Mouse (Mus musculus): ENCODE results near the gene Plekho2. TPM values are rescaled to one million over a fixed set of nuclear protein-coding genes. Genes with fewer than 3 reads are reported as not detected.

The Plekho2 gene
- total and polyA plus RNA-seq, 3 experiments: 7.9 to 33.8 (median 13.9) TPM

- H3K9me3 ChIP-seq (replicated peaks; ENCODE audit: low read length): no peaks in the 10 kb centered on the region
- H3K4me1 ChIP-seq (ENCODE audit: control insufficient read depth in 1 of 2, insufficient read depth in 2 of 2): peaks cover 29 to 81% of the 10 kb centered on the region in 2 experiments
- H3K27ac ChIP-seq (ENCODE audit: insufficient read depth, low read depth): no peak overlapping the region
- dilution Hi-C loops (cut with MboI; ENCODE audit: extremely low pct_ligation_motif_present, extremely low pct_unique_long_range_greater_than_20kb, low sequenced_read_pairs) (no loop called here), in situ Hi-C loops (cut with MboI; ENCODE audit: low pct_ligation_motif_present, low pct_unique_long_range_greater_than_20kb, low sequenced_read_pairs) (no loop called here)
- no peak for DNase-seq (ENCODE audit: extremely low read depth)
- no peak overlapping the region for H3K4me2 ChIP-seq (ENCODE audit: insufficient read depth, low read depth, poor library complexity, severe bottlenecking)
- no peak for TF ChIP-seq MYC (IDR thresholded peaks at IDR 0.05; ENCODE audit: low read depth, low read length)
- no peak for TF ChIP-seq SMC3 (IDR thresholded peaks at IDR 0.05; ENCODE audit: low read depth, low read length)
- no peak for TF ChIP-seq BHLHE40 (IDR thresholded peaks at IDR 0.05; ENCODE audit: low read depth, low read length)
- no peak for TF ChIP-seq USF1 (IDR thresholded peaks at IDR 0.05; ENCODE audit: low read depth, low read length)
- TF ChIP-seq PAX5 (IDR thresholded peaks at IDR 0.05; ENCODE audit: low read length): no peak
- no peak for TF ChIP-seq E2F4 (IDR thresholded peaks at IDR 0.05; ENCODE audit: insufficient replicate concordance, low read depth, low read length)
- no peak for TF ChIP-seq MAX (IDR thresholded peaks at IDR 0.05; ENCODE audit: low read length)
- H3K79me2 ChIP-seq (replicated peaks; ENCODE audit: control insufficient read depth, extremely low read depth, insufficient read depth, poor library complexity, severe bottlenecking): no peaks in the 10 kb centered on the region
- no peak overlapping the region for H3K9ac ChIP-seq (ENCODE audit: insufficient read depth, low read depth)
- no peaks in the 10 kb centered on the region for H3K36me3 ChIP-seq (replicated peaks in 1 of 2; ENCODE audit: control insufficient read depth in 1 of 2, insufficient read depth in 1 of 2, low read length in 1 of 2)
- no peak overlapping the region for H3K4me3 ChIP-seq (replicated peaks in 1 of 3; ENCODE audit: low read depth in 2 of 3, low read length in 2 of 3, poor library complexity in 1 of 3)
- no peaks in the 10 kb centered on the region for H3K27me3 ChIP-seq (replicated peaks)
These were observed 33.5 kb downstream of the Plekho2 start for GRCm38 (mm10) chr9:65546413-65546695.

- peaks cover 24 to 81% of the 10 kb centered on the region in 2 experiments for H3K4me1 ChIP-seq (ENCODE audit: control insufficient read depth in 1 of 2, insufficient read depth in 2 of 2)
- dilution Hi-C loops (cut with MboI; ENCODE audit: extremely low pct_ligation_motif_present, extremely low pct_unique_long_range_greater_than_20kb, low sequenced_read_pairs): no loop called here
- TF ChIP-seq RCOR1 (conservative IDR thresholded peaks at IDR 0.05; ENCODE audit: low read depth, low read length): no peak
- 0 out of 2 replicates have a peak, but pooled peaks have one; percentile 39 for TF ChIP-seq MYC (IDR thresholded peaks at IDR 0.05; ENCODE audit: low read depth, low read length)
- TF ChIP-seq BHLHE40 (IDR thresholded peaks at IDR 0.05; ENCODE audit: low read depth, low read length): peak; percentile 90
- TF ChIP-seq E2F4 (IDR thresholded peaks at IDR 0.05; ENCODE audit: insufficient replicate concordance, low read depth, low read length): no peak
- no peak; the same call in 1 of the 2 replicates for TF ChIP-seq MAX (IDR thresholded peaks at IDR 0.05; ENCODE audit: low read length)
- no peak for TF ChIP-seq HCFC1 (IDR thresholded peaks at IDR 0.05; ENCODE audit: low read depth, low read length)
- no peak for TF ChIP-seq SMC3 (IDR thresholded peaks at IDR 0.05; ENCODE audit: low read depth, low read length)
- peak; percentile 72; the same call in 1 of the 2 replicates for TF ChIP-seq EP300 (IDR thresholded peaks at IDR 0.05; ENCODE audit: low read length)
- peak; percentile 72 for TF ChIP-seq ELF1 (IDR thresholded peaks at IDR 0.05; ENCODE audit: low read depth, low read length)
- TF ChIP-seq JUND (conservative IDR thresholded peaks at IDR 0.05; ENCODE audit: low read depth, low read length): no peak
- no peak for TF ChIP-seq UBTF (IDR thresholded peaks at IDR 0.05; ENCODE audit: low read depth, low read length)
- TF ChIP-seq POLR2A (IDR thresholded peaks at IDR 0.05; ENCODE audit: low read depth, low read length): 0 out of 2 replicates have a peak, but pooled peaks have one; percentile 21
- TF ChIP-seq MAZ (IDR thresholded peaks at IDR 0.05; ENCODE audit: low read depth, low read length): no peak
- no peak for TF ChIP-seq RAD21 (IDR thresholded peaks at IDR 0.05; ENCODE audit: low read depth, low read length)
- TF ChIP-seq USF1 (IDR thresholded peaks at IDR 0.05; ENCODE audit: low read depth, low read length): no peak
- TF ChIP-seq CTCF (conservative IDR thresholded peaks at IDR 0.05 in 1 of 2, IDR thresholded peaks at IDR 0.05 in 1 of 2; ENCODE audit: low read depth in 2 of 2, low read length in 2 of 2): no peak
- TF ChIP-seq PAX5 (IDR thresholded peaks at IDR 0.05; ENCODE audit: low read length): no peak
- TF ChIP-seq NELFE (IDR thresholded peaks at IDR 0.05; ENCODE audit: low read depth, low read length): no peak
- TF ChIP-seq ZMIZ1 (IDR thresholded peaks at IDR 0.05; ENCODE audit: low read depth, low read length): no peak
- peak; percentile 29; the same call in 1 of the 2 replicates for TF ChIP-seq TCF12 (IDR thresholded peaks at IDR 0.05; ENCODE audit: low read depth, low read length)
- TF ChIP-seq MEF2A (IDR thresholded peaks at IDR 0.05; ENCODE audit: borderline replicate concordance, low read depth, low read length): no peak
- no peak for TF ChIP-seq NRF1 (IDR thresholded peaks at IDR 0.05; ENCODE audit: low read depth, low read length)
- no peak for TF ChIP-seq ZNF384 (IDR thresholded peaks at IDR 0.05; ENCODE audit: low read depth, low read length)
- no peak for TF ChIP-seq MXI1 (IDR thresholded peaks at IDR 0.05; ENCODE audit: low read depth, low read length)
- no peak for TF ChIP-seq ZC3H11A (IDR thresholded peaks at IDR 0.05; ENCODE audit: low read depth, low read length)
- no peak for TF ChIP-seq GABPA (IDR thresholded peaks at IDR 0.05; ENCODE audit: insufficient replicate concordance, low read depth, low read length)
- no peak for TF ChIP-seq MAFK (IDR thresholded peaks at IDR 0.05; ENCODE audit: insufficient replicate concordance, low read length)
- TF ChIP-seq ZKSCAN1 (IDR thresholded peaks at IDR 0.05; ENCODE audit: borderline replicate concordance, low read depth, low read length): no peak
- no peak for TF ChIP-seq CHD2 (IDR thresholded peaks at IDR 0.05; ENCODE audit: low read length)
- no peak for TF ChIP-seq KAT2A (IDR thresholded peaks at IDR 0.05; ENCODE audit: insufficient replicate concordance, low read length)
- TF ChIP-seq IRF4 (IDR thresholded peaks at IDR 0.05; ENCODE audit: low read depth, low read length): peak; percentile 47; the same call in 1 of the 2 replicates
These were observed 34.0 kb downstream of the Plekho2 start for GRCm38 (mm10) chr9:65545635-65546412.

More at GRCm38 (mm10) chr9:65545635-65546412, 34.0 kb downstream of the Plekho2 start:
- Histone ChIP-seq H3K79me2 (replicated peaks; ENCODE audit: control insufficient read depth, extremely low read depth, insufficient read depth, poor library complexity, severe bottlenecking) (no peaks in the 10 kb centered on the region), H3K4me3 (replicated peaks in 1 of 3; ENCODE audit: low read depth in 2 of 3, low read length in 2 of 3, poor library complexity in 1 of 3) (peak overlapping the region in 1 of 3 experiments; percentile 6), H3K36me3 (replicated peaks in 1 of 2; ENCODE audit: control insufficient read depth in 1 of 2, insufficient read depth in 1 of 2, low read length in 1 of 2) (no peaks in the 10 kb centered on the region), H3K27me3 (replicated peaks) (no peaks in the 10 kb centered on the region), H3K27ac (ENCODE audit: insufficient read depth, low read depth) (peak overlapping the region; percentile 34), H3K9ac (ENCODE audit: insufficient read depth, low read depth) (no peak overlapping the region), H3K4me2 (ENCODE audit: insufficient read depth, low read depth, poor library complexity, severe bottlenecking) (no peak overlapping the region), H3K9me3 (replicated peaks; ENCODE audit: low read length) (no peaks in the 10 kb centered on the region)
- DNase-seq (ENCODE audit: extremely low read depth): peak; percentile 68
- in situ Hi-C loops (cut with MboI; ENCODE audit: low pct_ligation_motif_present, low pct_unique_long_range_greater_than_20kb, low sequenced_read_pairs): no loop called here
